Mouse (Mus musculus) heart, adult 2 months (tissue): ENCODE data around the gene Nes.

ENCODE experiments used
- CTCF ChIP-seq: fragments of 200-600 bp; IDR thresholded peaks from 2 replicates; pipeline ENCODE4 v1.8.1; 2022; ENCODE audit warnings: antibody characterized with exemption, mild to moderate bottlenecking, moderate library complexity
- POLR2A ChIP-seq: fragments of 200-500 bp; IDR thresholded peaks from 2 replicates; pipeline ENCODE4 v1.6.1; 2011; ENCODE audit warnings: mild to moderate bottlenecking, low read depth, low read length, control low read depth; ENCODE audit not compliant: insufficient read depth

- TF ChIP-seq POLR2A = no peak
- no peak for TF ChIP-seq CTCF
Observed at GRCm38 (mm10) chr3:87981214-87981760, 10.4 kb downstream of the Nes start.
